Mouse (Mus musculus) embryonic facial prominence, embryonic 11.5 days (tissue): Measurements from ENCODE around the gene Dcaf8. TPM values are rescaled to one million over a fixed set of nuclear protein-coding genes. Genes with fewer than 3 reads are reported as not detected.
A peak's percentile ranks its signal among the peaks of the same experiment; 100 is the strongest.

Experiments
- ATAC-seq: fragments of 200-750 bp; cut with Nextera tagmentation; replicated peaks from 2 replicates; pipeline ENCODE4 v1.8.0; 2017; ENCODE audit warnings: low read depth; ENCODE audit not compliant: insufficient number of reproducible peaks, low FRiP score, low TSS enrichment
- DNase-seq: peaks from one replicate; pipeline ENCODE4 v3.0.0-alpha.2; 2015; ENCODE audit warnings: low spot score
- H3K27ac ChIP-seq: fragments of 300-500 bp; sonication (generic); replicated peaks from 2 replicates; pipeline ENCODE4 v1.5.1; 2014; ENCODE audit warnings: mild to moderate bottlenecking, low read depth, low read length, control low read depth
- H3K27me3 ChIP-seq: fragments of 300-500 bp; sonication (generic); 2 replicates; pipeline ENCODE4 v1.6.1; 2014; ENCODE audit warnings: mild to moderate bottlenecking, low read length, moderate library complexity, mixed read lengths; ENCODE audit not compliant: control insufficient read depth, insufficient read depth
- H3K36me3 ChIP-seq: fragments of 300-500 bp; sonication (generic); replicated peaks from 2 replicates; pipeline ENCODE4 v1.6.1; 2014; ENCODE audit warnings: low read depth, mild to moderate bottlenecking, low read length, moderate library complexity, mixed read lengths; ENCODE audit not compliant: control insufficient read depth, insufficient read depth
- H3K4me1 ChIP-seq: fragments of 300-500 bp; sonication (generic); 2 replicates; pipeline ENCODE4 v1.6.1; 2014; ENCODE audit warnings: low read length, mixed read lengths; ENCODE audit not compliant: control insufficient read depth, insufficient read depth
- H3K4me2 ChIP-seq: fragments of 300-500 bp; sonication (generic); 2 replicates; pipeline ENCODE4 v1.6.1; 2014; ENCODE audit warnings: low read depth, mild to moderate bottlenecking, control low read depth, low read length, moderate library complexity
- H3K4me3 ChIP-seq: fragments of 300-500 bp; sonication (generic); 2 replicates; pipeline ENCODE4 v1.5.1; 2014; ENCODE audit warnings: low read depth, low read length, control low read depth
- H3K9ac ChIP-seq: fragments of 300-500 bp; sonication (generic); replicated peaks from 2 replicates; pipeline ENCODE4 v1.6.1; 2014; ENCODE audit warnings: mild to moderate bottlenecking, control low read depth, low read length
- H3K9me3 ChIP-seq: fragments of 300-500 bp; sonication (generic); replicated peaks from 2 replicates; pipeline ENCODE4 v1.6.1; 2016; ENCODE audit warnings: mild to moderate bottlenecking, low read length, inconsistent platforms, mixed read lengths; ENCODE audit not compliant: control insufficient read depth
- WGBS: fragments of 180-500 bp; shearing (Covaris S2); extraction: QIAGEN DNeasy Blood & Tissue Kit; methylation state at CpG from one replicate; pipeline ENCODE4 v1.1.7; 2014; 5-methylcytosine and 5-hydroxymethylcytosine counted together
- polyA plus RNA-seq: library from polyadenylated mRNA; unstranded; fragments of >200 nt; fragmentation: Nextera tagmentation; extraction: Ambion mirVana; gene quantifications from 2 replicates; pipeline ENCODE4 v1.2.1, GENCODE M21; 2014

The Dcaf8 gene
- polyA plus RNA-seq, 1 experiment from 2014 or later, result 103 TPM

DNA sequence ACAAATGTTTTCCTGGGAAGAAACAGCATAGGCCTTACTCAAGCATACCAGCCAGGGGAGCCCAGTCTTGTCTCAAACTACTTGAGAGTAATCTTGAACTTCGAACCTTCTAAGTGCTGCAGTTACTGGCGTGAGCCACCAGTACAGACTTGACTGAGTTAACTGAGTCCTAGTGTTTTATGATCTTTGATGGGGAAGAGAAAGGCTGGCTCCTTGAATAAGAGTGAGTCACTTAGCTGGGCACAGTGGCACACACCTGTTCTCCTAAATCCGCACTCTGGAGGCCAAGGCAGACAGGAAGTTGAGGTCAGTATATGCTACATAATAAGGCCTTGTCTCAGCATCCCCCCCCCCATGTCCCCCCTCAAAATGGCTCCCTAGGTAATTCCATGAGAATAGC, 6.7 kb downstream of the Dcaf8 start:
- Histone ChIP-seq H3K36me3 (peaks cover 3% of the 10 kb centered on the region), H3K27me3 (no peaks in the 10 kb centered on the region), H3K4me2 (no peak overlapping the region), H3K4me3 (no peak overlapping the region), H3K4me1 (no peaks in the 10 kb centered on the region), H3K27ac (no peak overlapping the region), H3K9ac (no peak overlapping the region), H3K9me3 (no peaks in the 10 kb centered on the region)
- 88% methylated on average over 3 of the region's 3 CpGs for WGBS
- DNase-seq, result no peak
- no peak for ATAC-seq

DNA sequence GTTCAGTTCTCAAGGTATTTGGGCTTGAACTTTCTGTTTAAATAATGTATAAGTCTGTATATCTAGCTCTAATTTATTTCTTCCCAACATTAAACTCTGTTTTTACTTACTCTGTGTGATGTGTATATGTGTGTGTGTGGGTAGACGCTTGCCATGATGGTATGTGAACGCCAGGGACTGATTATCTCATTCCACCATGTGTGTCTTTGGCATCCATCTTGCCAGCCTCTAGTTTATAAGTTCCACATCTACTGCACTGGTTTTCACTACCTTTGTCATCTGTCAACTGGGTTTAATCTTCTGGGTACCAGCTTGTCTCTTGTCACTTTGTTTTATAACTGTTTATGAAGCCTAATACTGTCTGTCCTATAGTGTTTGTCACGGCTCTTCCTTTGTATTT, 7.6 kb downstream of the Dcaf8 start:
- Histone ChIP-seq H3K4me3 (no peak overlapping the region), H3K9me3 (no peaks in the 10 kb centered on the region), H3K4me1 (no peaks in the 10 kb centered on the region), H3K4me2 (no peak overlapping the region), H3K36me3 (peaks cover 3% of the 10 kb centered on the region), H3K9ac (no peak overlapping the region), H3K27ac (no peak overlapping the region), H3K27me3 (no peaks in the 10 kb centered on the region)
- DNase-seq (no peak), ATAC-seq (no peak)
- 93% methylated on average over 3 of the region's 3 CpGs for WGBS

DNA sequence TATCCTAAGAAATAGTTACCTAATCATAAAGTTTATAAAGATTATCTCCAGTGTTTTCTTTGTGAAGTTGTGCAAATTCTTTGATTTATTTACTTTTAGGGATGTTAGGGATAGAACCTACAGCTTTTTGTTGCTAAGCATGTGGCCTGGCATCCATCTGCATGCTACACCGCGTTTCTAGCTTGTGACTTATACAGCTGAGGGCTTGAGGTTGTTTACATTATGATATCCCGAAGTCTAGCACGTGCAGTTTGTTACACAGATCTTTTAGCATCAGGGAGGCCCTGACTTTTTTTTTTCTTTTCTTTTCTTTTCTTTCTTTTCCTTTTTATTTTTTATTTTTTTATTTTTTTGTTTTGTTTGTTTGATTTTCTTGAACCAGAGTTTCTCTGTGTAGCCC, 12.1 kb downstream of the Dcaf8 start:
- H3K4me3 ChIP-seq, result no peak overlapping the region
- H3K4me1 ChIP-seq, result no peaks in the 10 kb centered on the region
- WGBS, result 81% methylated on average over 4 of the region's 4 CpGs
- ATAC-seq (no peak), DNase-seq (no peak)
- no peaks in the 10 kb centered on the region for H3K27me3 ChIP-seq
- H3K36me3 ChIP-seq, result no peaks in the 10 kb centered on the region
- no peak overlapping the region for H3K9ac ChIP-seq
- H3K9me3 ChIP-seq, result no peaks in the 10 kb centered on the region
- H3K4me2 ChIP-seq, result no peak overlapping the region
- H3K27ac ChIP-seq, result no peak overlapping the region

DNA sequence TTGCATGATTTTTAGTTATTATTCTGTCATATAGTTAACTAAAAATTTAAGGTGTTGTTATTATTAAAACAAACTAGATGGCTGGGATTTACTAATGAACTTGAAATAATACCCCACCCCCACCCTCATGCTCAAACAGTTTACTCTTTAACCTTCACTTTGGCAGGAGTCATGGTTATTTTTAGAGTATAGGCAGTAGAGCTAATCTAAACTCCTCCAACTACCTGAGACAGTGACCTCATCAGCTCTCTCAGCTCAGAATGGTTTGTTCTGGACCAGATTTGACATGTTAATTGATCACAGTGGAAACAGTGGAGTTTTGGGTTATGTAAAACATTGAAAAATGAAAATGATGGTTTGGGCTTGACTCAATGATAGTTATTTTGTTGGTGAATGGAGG, 12.6 kb downstream of the Dcaf8 start:
- DNase-seq (no peak), ATAC-seq (no peak)
- H3K4me2 ChIP-seq, result no peak overlapping the region
- no peak overlapping the region for H3K27ac ChIP-seq
- no peaks in the 10 kb centered on the region for H3K9me3 ChIP-seq
- H3K4me3 ChIP-seq, result no peak overlapping the region
- no peaks in the 10 kb centered on the region for H3K4me1 ChIP-seq
- no peaks in the 10 kb centered on the region for H3K27me3 ChIP-seq
- H3K36me3 ChIP-seq, result no peaks in the 10 kb centered on the region
- no peak overlapping the region for H3K9ac ChIP-seq

DNA sequence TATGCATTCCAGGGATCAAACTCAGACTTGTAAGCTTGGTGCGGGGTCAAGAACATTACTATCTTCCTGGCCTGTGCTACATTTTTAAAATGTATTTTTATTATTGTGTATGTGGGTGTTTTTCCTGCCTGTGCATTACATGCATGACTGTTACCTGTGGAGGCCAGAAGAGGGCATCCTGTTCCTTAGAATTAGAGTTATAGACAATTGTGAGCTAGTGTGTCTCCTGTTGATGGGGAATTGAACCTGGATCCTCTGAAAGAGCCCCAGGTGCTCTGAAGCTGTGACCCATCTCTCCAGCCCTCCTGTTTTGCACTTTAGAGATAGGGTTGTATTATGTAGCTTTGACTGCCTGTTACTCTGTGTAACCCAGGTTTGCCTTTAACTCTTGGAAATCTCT, 14.1 kb downstream of the Dcaf8 start:
- DNase-seq, result peak; percentile 31
- no peaks in the 10 kb centered on the region for H3K4me1 ChIP-seq

DNA sequence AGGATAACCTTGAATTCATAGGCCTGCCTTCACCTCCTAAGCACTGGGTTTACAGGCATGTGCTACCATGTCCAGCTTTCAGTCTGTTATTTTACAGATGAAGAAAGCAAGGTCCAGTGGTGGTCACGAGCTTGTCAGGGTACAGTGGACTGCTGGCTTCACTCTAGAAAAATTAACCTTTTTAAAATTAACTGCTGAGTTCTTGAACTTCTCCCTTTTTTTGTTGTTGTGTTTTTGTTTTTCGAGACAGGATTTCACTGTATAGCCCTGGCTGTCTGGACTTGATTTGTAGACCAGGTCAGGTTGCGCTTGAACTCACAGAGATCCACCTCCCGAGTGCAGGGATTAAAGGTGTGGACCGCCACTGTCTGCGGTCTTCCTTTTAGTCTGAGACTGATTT, 15.1 kb downstream of the Dcaf8 start:
- ATAC-seq, result no peak

More for the DNA sequence above, 14.1 kb downstream of the Dcaf8 start:
- peaks cover 2% of the 10 kb centered on the region for H3K36me3 ChIP-seq
- WGBS, result 83% methylated on average over 1 of the region's 1 CpGs
- H3K27ac ChIP-seq, result no peak overlapping the region
- ATAC-seq, result no peak; the same call in 1 of the 2 replicates
- H3K27me3 ChIP-seq, result no peaks in the 10 kb centered on the region
- H3K9ac ChIP-seq, result no peak overlapping the region
- H3K4me2 ChIP-seq, result no peak overlapping the region
- no peak overlapping the region for H3K4me3 ChIP-seq
- no peaks in the 10 kb centered on the region for H3K9me3 ChIP-seq

DNA sequence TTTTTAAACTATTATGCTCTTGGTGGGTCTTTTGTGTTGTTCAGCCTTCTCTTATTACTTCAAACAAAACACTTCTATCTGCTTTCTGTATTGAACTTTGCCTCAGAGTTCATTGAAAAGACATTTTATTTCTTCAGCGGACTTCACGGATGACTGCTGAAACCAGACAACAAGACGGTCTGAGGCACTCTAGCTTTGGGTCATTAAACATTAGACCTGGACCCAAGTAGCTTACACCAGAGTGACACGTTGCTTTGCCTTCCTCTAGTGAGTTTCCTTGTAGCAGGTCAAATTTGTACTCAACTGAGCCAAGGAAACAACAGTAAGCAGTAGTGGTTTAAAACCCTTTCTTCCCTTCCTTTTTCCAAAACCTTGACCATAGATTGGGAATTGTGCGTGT, 20.0 kb downstream of the Dcaf8 start:
- no peaks in the 10 kb centered on the region for H3K9me3 ChIP-seq
- H3K4me2 ChIP-seq, result no peak overlapping the region
- no peak overlapping the region for H3K9ac ChIP-seq
- H3K4me3 ChIP-seq, result no peak overlapping the region
- 84% methylated on average over 5 of the region's 5 CpGs for WGBS
- no peak for DNase-seq
- no peak for ATAC-seq
- H3K4me1 ChIP-seq, result no peaks in the 10 kb centered on the region
- H3K27me3 ChIP-seq, result no peaks in the 10 kb centered on the region
- H3K27ac ChIP-seq, result no peak overlapping the region
- peaks cover 12% of the 10 kb centered on the region for H3K36me3 ChIP-seq

More for the DNA sequence above, 15.1 kb downstream of the Dcaf8 start:
- H3K27ac ChIP-seq, result no peak overlapping the region
- no peaks in the 10 kb centered on the region for H3K9me3 ChIP-seq
- no peaks in the 10 kb centered on the region for H3K27me3 ChIP-seq
- H3K9ac ChIP-seq, result no peak overlapping the region
- no peaks in the 10 kb centered on the region for H3K4me1 ChIP-seq
- H3K4me3 ChIP-seq, result no peak overlapping the region
- 78% methylated on average over 6 of the region's 6 CpGs for WGBS
- DNase-seq, result no peak
- H3K36me3 ChIP-seq, result peaks cover 5% of the 10 kb centered on the region
- no peak overlapping the region for H3K4me2 ChIP-seq

DNA sequence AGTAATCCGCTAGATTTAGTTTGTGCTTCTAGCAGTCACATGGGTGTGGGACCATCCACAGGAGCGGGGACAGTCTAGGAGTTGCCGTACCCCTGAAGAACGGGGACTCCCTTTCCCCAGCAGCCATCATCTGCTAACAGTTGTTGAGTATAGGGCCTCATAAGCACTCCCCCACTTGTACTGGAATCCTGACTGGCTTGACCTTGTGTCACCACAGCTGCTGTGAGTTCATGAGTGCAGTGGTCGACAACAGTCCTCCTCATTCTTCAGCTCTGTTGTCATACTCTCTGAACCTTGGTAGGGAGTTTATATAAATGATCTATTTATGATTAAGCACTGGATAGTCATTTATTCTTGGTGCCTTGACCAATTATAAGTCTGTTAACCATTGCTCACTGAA, 21.9 kb downstream of the Dcaf8 start:
- H3K27ac ChIP-seq, result no peak overlapping the region
- H3K9me3 ChIP-seq, result no peaks in the 10 kb centered on the region
- H3K27me3 ChIP-seq, result no peaks in the 10 kb centered on the region
- DNase-seq, result no peak
- H3K4me3 ChIP-seq, result no peak overlapping the region
- H3K4me2 ChIP-seq, result no peak overlapping the region
- ATAC-seq, result no peak
- WGBS, result 96% methylated on average over 5 of the region's 5 CpGs
- H3K36me3 ChIP-seq, result peaks cover 16% of the 10 kb centered on the region
- no peaks in the 10 kb centered on the region for H3K4me1 ChIP-seq
- no peak overlapping the region for H3K9ac ChIP-seq
